Mouse (Mus musculus): Measurements from ENCODE around the gene Zbtb32. TPM values are rescaled to one million over a fixed set of nuclear protein-coding genes. Genes with fewer than 3 reads are reported as not detected.

The Zbtb32 gene
- polyA plus RNA-seq (2012; ENCODE audit: low replicate concordance): 30.3 and 64.8 TPM in 2 replicates

GRCm38 (mm10) chr7:30598786-30599185, at the start of gene Zbtb32:
Zbtb32 (minus strand) TSS chr7:30598909.

GRCm38 (mm10) chr7:30635752-30636151, 37.0 kb upstream of the Zbtb32 start, which contains the start of gene Etv2:
Etv2 (minus strand) TSS chr7:30635852.

GRCm38 (mm10) chr7:30625530-30626384, 27.0 kb upstream of the Zbtb32 start, which contains the start of gene Cox6b1:
Cox6b1 (minus strand) TSS chr7:30626151.

GRCm38 (mm10) chr7:30612654-30613402, 14.1 kb upstream of the Zbtb32 start, which contains the start of gene Upk1a:
Upk1a (minus strand) TSS chr7:30612847.

GRCm38 (mm10) chr7:30588676-30589434, 9.9 kb downstream of the Zbtb32 start, which contains the start of gene Kmt2b:
Kmt2b (minus strand) TSS chr7:30588726.

GRCm38 (mm10) chr7:30564970-30565571, 33.6 kb downstream of the Zbtb32 start, which contains the start of gene Igflr1:
Igflr1 (plus strand) TSS chr7:30565427.

GRCm38 (mm10) chr7:30563117-30563905, 35.4 kb downstream of the Zbtb32 start, which contains the start of the genes U2af1l4, Gm49396 and Psenen:
U2af1l4 (plus strand) TSS chr7:30563301.
Gm49396 (plus strand) TSS chr7:30563344.
Psenen (minus strand) TSS chr7:30563627.

GRCm38 (mm10) chr7:30559443-30559954, 39.2 kb downstream of the Zbtb32 start, which contains the start of gene Lin37:
Lin37 (minus strand) TSS chr7:30559838.

GRCm38 (mm10) chr7:30552102-30553020, 46.3 kb downstream of the Zbtb32 start, which contains the start of the genes Hspb6 and Proser3:
Hspb6 (plus strand) TSS chr7:30552178.
Proser3 (minus strand) TSS chr7:30552299.

Other genes starting within 250 kb of the Zbtb32 start
- gene Lrfn3, start 236.1 kb downstream of the Zbtb32 start, polyA plus RNA-seq (2012; ENCODE audit: low replicate concordance): 0.09 and 0.16 TPM in 2 replicates
- gene Tyrobp, start 185.1 kb downstream of the Zbtb32 start, polyA plus RNA-seq (2012; ENCODE audit: low replicate concordance): 103 and 543 TPM in 2 replicates
- gene Hcst, start 179.1 kb downstream of the Zbtb32 start, polyA plus RNA-seq (2012; ENCODE audit: low replicate concordance): 15.4 and 73.3 TPM in 2 replicates
- 57.5 and 91.8 TPM in 2 replicates for gene Nfkbid, start 177.2 kb downstream of the Zbtb32 start, polyA plus RNA-seq (2012; ENCODE audit: low replicate concordance)
- gene Aplp1, start 153.4 kb downstream of the Zbtb32 start, polyA plus RNA-seq (2012; ENCODE audit: low replicate concordance): 2.4 and 4.5 TPM in 2 replicates
- gene Kirrel2, start 141.2 kb downstream of the Zbtb32 start, polyA plus RNA-seq (2012; ENCODE audit: low replicate concordance): 0.18 TPM in 1 of 2 replicates, not detected in the other
- gene Nphs1, start 140.6 kb downstream of the Zbtb32 start, polyA plus RNA-seq (2012; ENCODE audit: low replicate concordance): not detected in 2 replicates
- gene Prodh2, start 105.3 kb downstream of the Zbtb32 start, polyA plus RNA-seq (2012; ENCODE audit: low replicate concordance): not detected in 2 replicates
- 24.7 and 45.7 TPM in 2 replicates for gene Arhgap33, start 63.8 kb downstream of the Zbtb32 start, polyA plus RNA-seq (2012; ENCODE audit: low replicate concordance)
- gene Hspb6, start 46.7 kb downstream of the Zbtb32 start, polyA plus RNA-seq (2012; ENCODE audit: low replicate concordance): 6.3 and 7.9 TPM in 2 replicates
- gene Proser3, start 46.6 kb downstream of the Zbtb32 start, polyA plus RNA-seq (2012; ENCODE audit: low replicate concordance): 15.7 and 16.7 TPM in 2 replicates
- gene Lin37, start 39.1 kb downstream of the Zbtb32 start, polyA plus RNA-seq (2012; ENCODE audit: low replicate concordance): 80.4 and 94.2 TPM in 2 replicates
- gene U2af1l4, start 35.6 kb downstream of the Zbtb32 start, polyA plus RNA-seq (2012; ENCODE audit: low replicate concordance): 29.9 and 73.5 TPM in 2 replicates
- gene Gm49396, start 35.6 kb downstream of the Zbtb32 start, polyA plus RNA-seq (2012; ENCODE audit: low replicate concordance): 4.2 and 4.6 TPM in 2 replicates
- gene Psenen, start 35.3 kb downstream of the Zbtb32 start, polyA plus RNA-seq (2012; ENCODE audit: low replicate concordance): 47.7 and 71.1 TPM in 2 replicates
- gene Igflr1, start 33.5 kb downstream of the Zbtb32 start, polyA plus RNA-seq (2012; ENCODE audit: low replicate concordance): 14.3 and 26.5 TPM in 2 replicates
- 105 and 177 TPM in 2 replicates for gene Kmt2b, start 10.2 kb downstream of the Zbtb32 start, polyA plus RNA-seq (2012; ENCODE audit: low replicate concordance)
- gene Upk1a, start 13.9 kb upstream of the Zbtb32 start, polyA plus RNA-seq (2012; ENCODE audit: low replicate concordance): 0.25 and 0.83 TPM in 2 replicates
- 31.5 and 104 TPM in 2 replicates for gene Cox6b1, start 27.2 kb upstream of the Zbtb32 start, polyA plus RNA-seq (2012; ENCODE audit: low replicate concordance)
- not detected in 2 replicates for gene Etv2, start 36.9 kb upstream of the Zbtb32 start, polyA plus RNA-seq (2012; ENCODE audit: low replicate concordance)
- 174 and 373 TPM in 2 replicates for gene Rbm42, start 51.4 kb upstream of the Zbtb32 start, polyA plus RNA-seq (2012; ENCODE audit: low replicate concordance)
- 4.2 and 16.9 TPM in 2 replicates for gene Haus5, start 66.1 kb upstream of the Zbtb32 start, polyA plus RNA-seq (2012; ENCODE audit: low replicate concordance)
- gene Pmis2, start 72.7 kb upstream of the Zbtb32 start, polyA plus RNA-seq (2012; ENCODE audit: low replicate concordance): not detected in 2 replicates
- not detected in 2 replicates for gene 2200002J24Rik, start 100.0 kb upstream of the Zbtb32 start, polyA plus RNA-seq (2012; ENCODE audit: low replicate concordance)
- 0.21 and 0.42 TPM in 2 replicates for gene Atp4a, start 113.3 kb upstream of the Zbtb32 start, polyA plus RNA-seq (2012; ENCODE audit: low replicate concordance)
- gene Tmem147, start 130.6 kb upstream of the Zbtb32 start, polyA plus RNA-seq (2012; ENCODE audit: low replicate concordance): 45.8 and 81.6 TPM in 2 replicates
- 0.08 TPM in 1 of 2 replicates, not detected in the other for gene Gapdhs, start 144.8 kb upstream of the Zbtb32 start, polyA plus RNA-seq (2012; ENCODE audit: low replicate concordance)
- gene Sbsn, start 152.6 kb upstream of the Zbtb32 start, polyA plus RNA-seq (2012; ENCODE audit: low replicate concordance): 0.57 and 0.62 TPM in 2 replicates
- gene Dmkn, start 164.8 kb upstream of the Zbtb32 start, polyA plus RNA-seq (2012; ENCODE audit: low replicate concordance): not detected in 2 replicates
- not detected in 2 replicates for gene Krtdap, start 189.0 kb upstream of the Zbtb32 start, polyA plus RNA-seq (2012; ENCODE audit: low replicate concordance)
- gene Ffar2, start 224.9 kb upstream of the Zbtb32 start, polyA plus RNA-seq (2012; ENCODE audit: low replicate concordance): 14.6 and 29.3 TPM in 2 replicates